Mouse (Mus musculus) olfactory bulb, adult 2 months (tissue): ENCODE results near the gene Dscaml1. TPM values are rescaled to one million over a fixed set of nuclear protein-coding genes. Genes with fewer than 3 reads are reported as not detected.

ENCODE experiments used
- H3K27ac ChIP-seq: fragments of 200-500 bp; 2 replicates; pipeline ENCODE4 v1.5.1; 2012; ENCODE audit warnings: low read depth, low read length; ENCODE audit not compliant: insufficient read depth
- H3K4me1 ChIP-seq: fragments of 200-500 bp; 2 replicates; pipeline ENCODE4 v1.6.1; 2012; ENCODE audit warnings: low read length; ENCODE audit not compliant: control insufficient read depth, insufficient read depth
- H3K4me3 ChIP-seq: fragments of 200-500 bp; 2 replicates; pipeline ENCODE4 v1.5.1; 2012; ENCODE audit warnings: mild to moderate bottlenecking, low read depth, low read length, moderate library complexity; ENCODE audit not compliant: insufficient read depth
- CTCF ChIP-seq: fragments of 200-500 bp; IDR thresholded peaks from 2 replicates; pipeline ENCODE4 v1.5.1; 2012; ENCODE audit warnings: low read depth, mild to moderate bottlenecking, low read length, moderate library complexity; ENCODE audit not compliant: insufficient read depth
- POLR2A ChIP-seq: fragments of 200-500 bp; IDR thresholded peaks from 2 replicates; pipeline ENCODE4 v1.6.1; 2012; ENCODE audit warnings: mild to moderate bottlenecking, low read depth, low read length, moderate library complexity; ENCODE audit not compliant: insufficient read depth
- WGBS: fragments of 180-500 bp; shearing (Covaris S2); methylation state at CpG from one replicate; pipeline ENCODE4 v1.1.7; 2018; 5-methylcytosine and 5-hydroxymethylcytosine counted together
- polyA plus RNA-seq: library from polyadenylated mRNA; stranded (reverse); fragments of >200 nt; gene quantifications from 2 replicates; pipeline ENCODE4 v1.2.4, GENCODE M21; 2012; ENCODE audit warnings: low replicate concordance; ENCODE audit not compliant: missing spikeins, insufficient read depth, insufficient read length

Gene Dscaml1
- polyA plus RNA-seq, 1 experiment = not detected

- 47% methylated on average over 12 of the region's 12 CpGs for WGBS
Measured at GRCm38 (mm10) chr9:45487179-45487801, 60.9 kb downstream of the Dscaml1 start.

GRCm38 (mm10) chr9:45490899-45491298 lies 64.5 kb downstream of the Dscaml1 start:
- TF ChIP-seq CTCF (no peak), POLR2A (no peak)
- peaks cover 16% of the 10 kb centered on the region for H3K4me1 ChIP-seq
- WGBS = 95% methylated on average over 2 of the region's 2 CpGs
- H3K27ac ChIP-seq = no peak overlapping the region
- no peak overlapping the region for H3K4me3 ChIP-seq

More at GRCm38 (mm10) chr9:45487179-45487801, 60.9 kb downstream of the Dscaml1 start:
- H3K4me1 ChIP-seq = peaks cover 18% of the 10 kb centered on the region
- no peak overlapping the region for H3K4me3 ChIP-seq
- 0 out of 2 replicates have a peak overlapping the region, but pooled peaks have one; percentile 27 for H3K27ac ChIP-seq
- TF ChIP-seq POLR2A (no peak), CTCF (no peak)

DNA sequence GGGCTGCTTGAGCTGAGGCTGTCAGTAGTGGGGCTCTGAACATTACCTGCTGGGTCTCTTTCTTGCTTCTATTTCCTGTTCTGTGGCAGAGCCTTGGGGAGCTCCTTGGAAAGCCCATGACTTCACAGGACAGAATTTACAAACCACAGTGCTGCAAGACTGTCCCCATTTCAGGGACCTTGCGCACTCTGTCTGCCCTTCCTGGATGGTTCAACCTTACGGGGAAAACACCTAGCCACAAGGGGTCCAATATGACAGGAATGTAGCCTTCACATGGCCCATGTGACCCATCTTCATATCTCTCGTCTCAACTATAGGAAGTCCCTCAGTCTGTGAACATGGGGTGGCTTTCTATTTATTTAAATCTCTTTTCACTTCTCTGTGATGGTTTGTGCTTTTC lies 68.5 kb downstream of the Dscaml1 start:
- WGBS = 96% methylated on average over 3 of the region's 3 CpGs
- Histone ChIP-seq H3K4me1 (peaks cover 25% of the 10 kb centered on the region), H3K4me3 (no peak overlapping the region), H3K27ac (no peak overlapping the region)
- TF ChIP-seq CTCF (no peak), POLR2A (no peak)

- Histone ChIP-seq H3K4me3 (no peak overlapping the region), H3K27ac (0 out of 2 replicates have a peak overlapping the region, but pooled peaks have one; percentile 9), H3K4me1 (peaks cover 28% of the 10 kb centered on the region)
- TF ChIP-seq POLR2A (no peak), CTCF (no peak)
- WGBS = 87% methylated on average over 3 of the region's 3 CpGs
Measured at GRCm38 (mm10) chr9:45496340-45496739, 69.9 kb downstream of the Dscaml1 start.

- H3K4me1 ChIP-seq = peaks cover 31% of the 10 kb centered on the region
- WGBS = 39% methylated on average over 1 of the region's 1 CpGs
- no peak overlapping the region for H3K4me3 ChIP-seq
- H3K27ac ChIP-seq = no peak overlapping the region
- TF ChIP-seq POLR2A = no peak
- no peak for TF ChIP-seq CTCF
Measured at GRCm38 (mm10) chr9:45496944-45497343, 70.5 kb downstream of the Dscaml1 start.

- no peak for TF ChIP-seq CTCF
- no peak for TF ChIP-seq POLR2A
- H3K4me3 ChIP-seq = no peak overlapping the region
- peaks cover 39% of the 10 kb centered on the region for H3K4me1 ChIP-seq
- 0 out of 2 replicates have a peak overlapping the region, but pooled peaks have one; percentile 16 for H3K27ac ChIP-seq
- 31% methylated on average over 10 of the region's 10 CpGs for WGBS
Measured at GRCm38 (mm10) chr9:45499267-45499666, 72.8 kb downstream of the Dscaml1 start.

GRCm38 (mm10) chr9:45500071-45500595 lies 73.7 kb downstream of the Dscaml1 start:
- Histone ChIP-seq H3K4me3 (no peak overlapping the region), H3K27ac (no peak overlapping the region), H3K4me1 (peaks cover 46% of the 10 kb centered on the region)
- WGBS = 85% methylated on average over 3 of the region's 3 CpGs
- no peak for TF ChIP-seq CTCF
- TF ChIP-seq POLR2A = no peak

DNA sequence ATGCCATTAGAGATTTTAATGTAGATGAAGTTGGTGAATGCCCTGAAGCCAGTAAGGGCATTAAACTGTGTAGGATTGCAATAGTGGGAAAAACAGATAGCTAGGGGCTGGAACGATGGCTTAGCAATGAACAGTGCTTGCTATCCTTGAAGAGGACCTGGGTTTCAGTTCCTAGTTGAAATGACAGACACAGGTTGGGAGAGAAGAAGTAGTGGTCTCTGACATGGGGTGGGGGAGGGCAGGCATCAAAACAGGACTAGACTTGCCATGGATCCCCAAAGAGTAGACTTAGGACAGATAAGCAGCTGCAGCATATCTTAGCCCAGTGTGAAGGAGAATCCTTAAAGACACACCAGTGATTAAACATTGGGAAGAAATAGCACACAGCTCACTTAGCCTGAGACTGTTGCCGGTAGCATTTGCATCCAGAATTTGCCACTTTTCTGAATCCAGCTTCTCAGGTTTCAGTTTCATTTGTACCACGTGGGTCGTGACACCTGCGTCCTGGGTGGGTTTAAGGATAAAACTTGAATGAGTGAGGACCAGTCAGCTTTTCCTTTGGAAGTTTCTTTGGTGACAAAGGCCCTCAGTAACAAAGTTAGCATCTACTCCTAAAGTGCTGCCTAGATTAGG lies 75.0 kb downstream of the Dscaml1 start:
- WGBS = 36% methylated on average over 5 of the region's 5 CpGs
- Histone ChIP-seq H3K4me1 (peaks cover 48% of the 10 kb centered on the region), H3K4me3 (no peak overlapping the region), H3K27ac (no peak overlapping the region)
- TF ChIP-seq CTCF = no peak
- TF ChIP-seq POLR2A = no peak
